Mouse (Mus musculus) skeletal muscle tissue, postnatal 0 days (tissue): ENCODE results near the gene Krtap28-10. TPM values are rescaled to one million over a fixed set of nuclear protein-coding genes. Genes with fewer than 3 reads are reported as not detected.

ENCODE experiments used
- polyA plus RNA-seq: library from polyadenylated mRNA; unstranded; fragments of >200 nt; fragmentation: Nextera tagmentation; extraction: Ambion mirVana; gene quantifications from 2 replicates; pipeline ENCODE4 v1.2.1, GENCODE M21; 2015

Gene Krtap28-10
- polyA plus RNA-seq: not detected in 2 replicates

GRCm38 (mm10) chr1:83042380-83042779 is at the start of gene Krtap28-10:
Krtap28-10 (minus strand) TSS chr1:83042480.

GRCm38 (mm10) chr1:83060643-83061042 is 18.4 kb upstream of the Krtap28-10 start, which contains the start of gene Krtap28-13:
Krtap28-13 (plus strand) TSS chr1:83060930.

GRCm38 (mm10) chr1:83059278-83059677 is 17.0 kb upstream of the Krtap28-10 start, which contains the start of gene A030005K14Rik:
A030005K14Rik (minus strand) TSS chr1:83059378.

GRCm38 (mm10) chr1:83044882-83045427 is 2.7 kb upstream of the Krtap28-10 start, which contains the start of gene Gm47969:
Gm47969 (plus strand) TSS chr1:83044932.

GRCm38 (mm10) chr1:83038109-83038672 is 4.1 kb downstream of the Krtap28-10 start, which contains the start of gene Slc19a3:
Slc19a3 (minus strand) TSS chr1:83038448.

GRCm38 (mm10) chr1:83000306-83000705 is 42.0 kb downstream of the Krtap28-10 start, which contains the start of gene Gm47959:
Gm47959 (plus strand) TSS chr1:83000548.

Other genes with a start within 250 kb of the Krtap28-10 start
- 12.4 and 14.5 TPM in 2 replicates for gene Agfg1, start 203.0 kb downstream of the Krtap28-10 start, polyA plus RNA-seq
- not detected in 2 replicates for gene A030005L19Rik, start 129.2 kb downstream of the Krtap28-10 start, polyA plus RNA-seq
- not detected in 2 replicates for gene A030014E15Rik, start 117.6 kb downstream of the Krtap28-10 start, polyA plus RNA-seq
- not detected in 2 replicates for gene Gm6217, start 111.1 kb downstream of the Krtap28-10 start, polyA plus RNA-seq
- gene A030003K21Rik, start 99.1 kb downstream of the Krtap28-10 start, polyA plus RNA-seq: not detected in 2 replicates
- gene Gm7544, start 86.5 kb downstream of the Krtap28-10 start, polyA plus RNA-seq: not detected in 2 replicates
- not detected in 2 replicates for gene Gm47955, start 82.2 kb downstream of the Krtap28-10 start, polyA plus RNA-seq
- gene Gm47959, start 41.9 kb downstream of the Krtap28-10 start, polyA plus RNA-seq: not detected in 2 replicates
- 0.16 and 0.41 TPM in 2 replicates for gene Slc19a3, start 4.0 kb downstream of the Krtap28-10 start, polyA plus RNA-seq
- not detected in 2 replicates for gene Gm47969, start 2.5 kb upstream of the Krtap28-10 start, polyA plus RNA-seq
- gene A030005K14Rik, start 16.9 kb upstream of the Krtap28-10 start, polyA plus RNA-seq: not detected in 2 replicates
- gene Krtap28-13, start 18.4 kb upstream of the Krtap28-10 start, polyA plus RNA-seq: 0.13 TPM in 1 of 2 replicates, not detected in the other
- not detected in 2 replicates for gene Ccl20, start 74.3 kb upstream of the Krtap28-10 start, polyA plus RNA-seq
- not detected in 2 replicates for gene Daw1, start 117.3 kb upstream of the Krtap28-10 start, polyA plus RNA-seq